Mouse (Mus musculus) erythroblast, embryonic 14.5 days (primary cell): ENCODE results near the gene Fam222b.

Source experiments
- GATA1 ChIP-seq: IDR thresholded peaks from 2 replicates; pipeline ENCODE4 v1.6.1; 2012; ENCODE audit warnings: low read length, inconsistent platforms, mixed read lengths
- TAL1 ChIP-seq: IDR thresholded peaks from 3 replicates; pipeline ENCODE4 v1.6.1; 2012; ENCODE audit warnings: low read length, inconsistent platforms, mixed read lengths

- TF ChIP-seq GATA1 (no peak), TAL1 (no peak)
Observed at GRCm38 (mm10) chr11:78067566-78067965, 26.9 kb upstream of the Fam222b start.
